Mouse (Mus musculus) bone marrow macrophage, adult 2 months (primary cell): ENCODE results near the gene Cd72.

ENCODE experiments used
- CTCF ChIP-seq: IDR thresholded peaks from 2 replicates; pipeline ENCODE4 v1.5.1; 2012; ENCODE audit warnings: low read depth, mild to moderate bottlenecking, low read length, moderate library complexity
- POLR2A ChIP-seq: IDR thresholded peaks from 2 replicates; pipeline ENCODE4 v1.6.1; 2012; ENCODE audit warnings: mild to moderate bottlenecking, low read depth, low read length, borderline replicate concordance

- TF ChIP-seq CTCF (no peak), POLR2A (no peak)
Observed at GRCm38 (mm10) chr4:43443511-43443910, 10.9 kb downstream of the Cd72 start.
